Comparison of ENCODE assay signal across 8 mouse cellular contexts in the genomic region with DNA sequence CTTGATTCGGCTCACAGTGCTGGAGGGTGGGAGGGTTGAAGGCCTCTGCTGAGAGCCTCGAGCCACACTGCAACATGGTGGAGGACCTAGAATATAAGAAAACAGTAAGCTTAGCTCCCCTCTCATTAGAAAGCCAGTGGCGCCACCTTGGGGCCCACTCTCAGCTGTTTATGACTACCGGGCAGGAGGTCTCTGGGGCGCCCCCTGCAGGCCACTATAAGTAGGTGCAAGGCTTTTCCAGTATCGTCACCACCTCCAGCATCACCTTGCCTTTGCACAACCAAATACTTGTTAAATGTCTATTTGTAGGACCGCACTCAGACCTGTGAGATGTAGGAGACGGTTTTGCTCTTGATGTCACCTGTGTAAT. TPM values are rescaled to one million over a fixed set of nuclear protein-coding genes. Genes with fewer than 3 reads are reported as not detected.
DNase-seq lines count a peak whose midpoint lies in the region; ATAC-seq and TF ChIP-seq lines count a peak whose summit lies in the region.

No protein-coding gene starts in this region.

- H3K27me3 ChIP-seq in G1E (ENCODE audit: insufficient read depth, low read length), result peaks cover 56% of the 10 kb centered on the region
- H3K27me3 ChIP-seq in intestine, postnatal 0 days (replicated peaks; ENCODE audit: control insufficient read depth, insufficient read depth, low read length), result no peaks in the 10 kb centered on the region
- H3K27me3 ChIP-seq in liver, embryonic 12.5 days (replicated peaks), result peaks cover 36% of the 10 kb centered on the region

- H3K9ac ChIP-seq in intestine, postnatal 0 days (ENCODE audit: low read depth, low read length), result no peak overlapping the region
- H3K9ac ChIP-seq in liver, embryonic 12.5 days, result no peak overlapping the region

- H3K4me1 ChIP-seq in G1E (ENCODE audit: insufficient read depth, low read depth, low read length), result peaks cover 16% of the 10 kb centered on the region
- no peaks in the 10 kb centered on the region for H3K4me1 ChIP-seq in intestine, postnatal 0 days (replicated peaks; ENCODE audit: control insufficient read depth, insufficient read depth, low read length)
- H3K4me1 ChIP-seq in liver, embryonic 12.5 days, result peaks cover 10% of the 10 kb centered on the region

- peak; percentile 88 for DNase-seq in 416B (ENCODE audit: low read depth)
- peak; percentile 43 for DNase-seq in G1E (ENCODE audit: low spot score)
- DNase-seq in cerebellum, adult 11 months, result peak; percentile 21
- DNase-seq in frontal cortex, postnatal 25 days (ENCODE audit: low spot score in 2 of 2), result peak; percentile 39 to 46
- peak; percentile 83 for DNase-seq in retina, embryonic 14.5 days (ENCODE audit: low spot score)
- DNase-seq in thymus, postnatal 36 days, result peak; percentile 59 to 63

- H3K9me3 ChIP-seq in G1E (replicated peaks), result no peaks in the 10 kb centered on the region
- H3K9me3 ChIP-seq in intestine, postnatal 0 days (ENCODE audit: control insufficient read depth), result no peaks in the 10 kb centered on the region
- H3K9me3 ChIP-seq in liver, embryonic 12.5 days (replicated peaks), result no peaks in the 10 kb centered on the region

- H3K36me3 ChIP-seq in G1E (replicated peaks), result no peaks in the 10 kb centered on the region
- no peaks in the 10 kb centered on the region for H3K36me3 ChIP-seq in intestine, postnatal 0 days (ENCODE audit: control insufficient read depth, insufficient read depth)
- H3K36me3 ChIP-seq in liver, embryonic 12.5 days, result no peaks in the 10 kb centered on the region

- H3K4me2 ChIP-seq in intestine, postnatal 0 days (replicated peaks; ENCODE audit: low read depth), result no peak overlapping the region
- H3K4me2 ChIP-seq in liver, embryonic 12.5 days, result peak overlapping the region; percentile 8; the same call in 1 of the 2 replicates

- WGBS in intestine, postnatal 0 days, result 43% methylated on average over 8 of the region's 8 CpGs
- WGBS in liver, embryonic 12.5 days (ENCODE audit: insufficient replicate concordance), result 24% methylated on average over 8 of the region's 8 CpGs

- peak; percentile 80 for TF ChIP-seq CTCF in G1E (IDR thresholded peaks at IDR 0.05; ENCODE audit: low read depth, low read length)
- TF ChIP-seq CTCF in intestine, postnatal 0 days (IDR thresholded peaks at IDR 0.05; ENCODE audit: low read depth), result peak; percentile 92

- peak; percentile 28; the same call in 1 of the 2 replicates for ATAC-seq in G1E (ENCODE audit: extremely low read depth, insufficient number of reproducible peaks, low FRiP score, poor library complexity, severe bottlenecking)
- 0 out of 2 replicates have a peak, but pooled peaks have one; percentile 19 for ATAC-seq in intestine, postnatal 0 days
- peak; percentile 77 for ATAC-seq in liver, embryonic 12.5 days

- H3K4me3 ChIP-seq in G1E (ENCODE audit: low read depth, low read length), result no peak overlapping the region
- no peak overlapping the region for H3K4me3 ChIP-seq in intestine, postnatal 0 days (ENCODE audit: low read depth, low read length)
- H3K4me3 ChIP-seq in liver, embryonic 12.5 days, result no peak overlapping the region

- no peak overlapping the region for H3K27ac ChIP-seq in intestine, postnatal 0 days (ENCODE audit: low read depth, low read length)
- H3K27ac ChIP-seq in liver, embryonic 12.5 days, result no peak overlapping the region

RNA-seq across cellular contexts. Expression of a gene that starts 21.3 kb away (rescaled TPM):
- total RNA-seq in G1E (2014; fragmentation: Nextera tagmentation), result not detected in 2 replicates
- total RNA-seq in G1E (2017), result not detected in 2 replicates
- not detected in 2 replicates for polyA plus RNA-seq in G1E (2012)
- 0.21 TPM in 1 of 2 replicates, not detected in the other for polyA plus RNA-seq in intestine, postnatal 0 days (2015; fragmentation: Nextera tagmentation; extraction: Ambion mirVana)
- 4.2 and 5.2 TPM in 2 replicates for polyA plus RNA-seq in liver, embryonic 12.5 days (2016; fragmentation: Nextera tagmentation; extraction: Ambion mirVana)

RNA-seq across cellular contexts. Expression of a gene that starts 24.9 kb away (rescaled TPM):
- total RNA-seq in G1E (2014; fragmentation: Nextera tagmentation) (268 and 4,240 TPM in 2 replicates), G1E (2017) (683 and 890 TPM in 2 replicates)
- polyA plus RNA-seq in G1E (2012), result 1,087 and 1,500 TPM in 2 replicates
- polyA plus RNA-seq in intestine, postnatal 0 days (2015; fragmentation: Nextera tagmentation; extraction: Ambion mirVana), result 860 and 1,295 TPM in 2 replicates
- 121,851 and 123,321 TPM in 2 replicates for polyA plus RNA-seq in liver, embryonic 12.5 days (2016; fragmentation: Nextera tagmentation; extraction: Ambion mirVana)

RNA-seq across cellular contexts. Expression of a gene that starts 26.4 kb away (rescaled TPM):
- total RNA-seq in G1E (2014; fragmentation: Nextera tagmentation) (not detected in 2 replicates), G1E (2017) (0.12 and 0.16 TPM in 2 replicates)
- polyA plus RNA-seq in G1E (2012), result not detected in 2 replicates
- 3.2 TPM in 2 replicates for polyA plus RNA-seq in intestine, postnatal 0 days (2015; fragmentation: Nextera tagmentation; extraction: Ambion mirVana)
- 2.6 and 3.1 TPM in 2 replicates for polyA plus RNA-seq in liver, embryonic 12.5 days (2016; fragmentation: Nextera tagmentation; extraction: Ambion mirVana)

RNA-seq across cellular contexts. Expression of a gene that starts 34.4 kb away (rescaled TPM):
- total RNA-seq in G1E (2014; fragmentation: Nextera tagmentation), result 9.1 and 11.6 TPM in 2 replicates
- total RNA-seq in G1E (2017), result 0.41 and 0.87 TPM in 2 replicates
- polyA plus RNA-seq in G1E (2012), result 0.70 and 0.87 TPM in 2 replicates
- polyA plus RNA-seq in intestine, postnatal 0 days (2015; fragmentation: Nextera tagmentation; extraction: Ambion mirVana), result not detected in 2 replicates
- polyA plus RNA-seq in liver, embryonic 12.5 days (2016; fragmentation: Nextera tagmentation; extraction: Ambion mirVana), result 116 and 122 TPM in 2 replicates

RNA-seq across cellular contexts. Expression of a gene that starts 37.9 kb away (rescaled TPM):
- 230 and 2,260 TPM in 2 replicates for total RNA-seq in G1E (2014; fragmentation: Nextera tagmentation)
- total RNA-seq in G1E (2017), result 242 and 325 TPM in 2 replicates
- 3,927 and 4,410 TPM in 2 replicates for polyA plus RNA-seq in G1E (2012)
- 405 and 624 TPM in 2 replicates for polyA plus RNA-seq in intestine, postnatal 0 days (2015; fragmentation: Nextera tagmentation; extraction: Ambion mirVana)
- polyA plus RNA-seq in liver, embryonic 12.5 days (2016; fragmentation: Nextera tagmentation; extraction: Ambion mirVana), result 52,845 and 54,272 TPM in 2 replicates

Comparison
In these comparisons a context has a peak if more than half of its experiments do, and no peak if none do; other contexts are left out.
1. DNase-seq: peak in every context shown above with its lines; median percentile 88 in 416B; 83 in retina, embryonic 14.5 days; 61 in thymus, postnatal 36 days; 43 in G1E; 42 in frontal cortex, postnatal 25 days; 21 in cerebellum, adult 11 months.
2. ATAC-seq: peak in every context shown above with its lines; median percentile 77 in liver, embryonic 12.5 days; 28 in G1E; 19 in intestine, postnatal 0 days.
3. RNA of a gene that starts 24.9 kb away (polyA plus RNA-seq): 121,851 to 123,321 TPM in liver, embryonic 12.5 days; 1,087 to 1,500 TPM in G1E and 860 to 1,295 TPM in intestine, postnatal 0 days; every median in the first group is over 10 times any median in the second.